Mouse (Mus musculus) embryonic facial prominence, embryonic 10.5 days (tissue): ENCODE data around the gene Cfap161. TPM values are rescaled to one million over a fixed set of nuclear protein-coding genes. Genes with fewer than 3 reads are reported as not detected.

Experiments
- DNase-seq: peaks from one replicate; pipeline ENCODE4 v3.0.0-alpha.2; 2017; ENCODE audit warnings: low spot score
- H3K27ac ChIP-seq: fragments of 300-500 bp; sonication (generic); replicated peaks from 2 replicates; pipeline ENCODE4 v1.5.1; 2016; ENCODE audit warnings: mild to moderate bottlenecking
- H3K27me3 ChIP-seq: fragments of 300-500 bp; sonication (generic); replicated peaks from 2 replicates; pipeline ENCODE4 v1.6.1; 2016; ENCODE audit warnings: low read depth, mild to moderate bottlenecking; ENCODE audit not compliant: poor library complexity, severe bottlenecking
- H3K36me3 ChIP-seq: fragments of 300-500 bp; sonication (generic); replicated peaks from 2 replicates; pipeline ENCODE4 v1.6.1; 2016; ENCODE audit warnings: mild to moderate bottlenecking, moderate library complexity
- H3K4me1 ChIP-seq: fragments of 300-500 bp; sonication (generic); 2 replicates; pipeline ENCODE4 v1.6.1; 2016
- H3K4me3 ChIP-seq: fragments of 300-500 bp; sonication (generic); 2 replicates; pipeline ENCODE4 v1.5.1; 2016; ENCODE audit warnings: mild to moderate bottlenecking, moderate library complexity
- H3K9me3 ChIP-seq: fragments of 300-500 bp; sonication (generic); 2 replicates; pipeline ENCODE4 v1.6.1; 2016; ENCODE audit warnings: mild to moderate bottlenecking
- WGBS: fragments of 180-500 bp; shearing (Covaris S2); methylation state at CpG from one replicate; pipeline ENCODE4 v1.1.7; 2016; 5-methylcytosine and 5-hydroxymethylcytosine counted together
- polyA plus RNA-seq: library from polyadenylated mRNA; unstranded; fragments of >200 nt; fragmentation: Nextera tagmentation; extraction: Ambion mirVana; gene quantifications from 2 replicates; pipeline ENCODE4 v1.2.1, GENCODE M21; 2016

Cfap161 gene
- polyA plus RNA-seq, 1 experiment from 2014 or later = 0.15 TPM

DNA sequence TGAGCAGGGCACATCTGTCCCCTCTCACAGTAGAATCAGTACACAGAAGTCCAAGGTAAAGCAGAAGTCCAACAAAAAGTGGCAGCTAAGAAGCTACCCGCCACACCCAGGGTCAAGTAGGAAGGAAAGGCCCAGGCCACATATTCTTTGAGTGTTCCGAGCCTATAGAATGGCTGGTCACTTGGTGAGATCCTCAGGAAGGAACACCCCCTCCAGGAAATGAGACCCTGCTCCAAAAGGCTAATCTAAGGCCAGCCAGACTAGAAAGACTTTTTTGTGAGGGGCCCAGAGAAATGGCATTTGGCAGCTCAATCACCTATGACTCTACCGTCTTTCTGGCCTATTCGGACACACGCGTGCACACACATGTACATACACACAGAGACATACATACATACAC is 18.3 kb upstream of the Cfap161 start:
- Histone ChIP-seq H3K9me3 (0 out of 2 replicates have a peak, but pooled peaks cover 6% of the 10 kb centered on the region), H3K4me1 (peaks cover 71% of the 10 kb centered on the region), H3K27me3 (no peaks in the 10 kb centered on the region), H3K27ac (peak overlapping the region; percentile 93), H3K4me3 (peak overlapping the region; percentile 13), H3K36me3 (no peaks in the 10 kb centered on the region)
- 41% methylated on average over 6 of the region's 6 CpGs for WGBS
- peak; percentile 44 for DNase-seq

DNA sequence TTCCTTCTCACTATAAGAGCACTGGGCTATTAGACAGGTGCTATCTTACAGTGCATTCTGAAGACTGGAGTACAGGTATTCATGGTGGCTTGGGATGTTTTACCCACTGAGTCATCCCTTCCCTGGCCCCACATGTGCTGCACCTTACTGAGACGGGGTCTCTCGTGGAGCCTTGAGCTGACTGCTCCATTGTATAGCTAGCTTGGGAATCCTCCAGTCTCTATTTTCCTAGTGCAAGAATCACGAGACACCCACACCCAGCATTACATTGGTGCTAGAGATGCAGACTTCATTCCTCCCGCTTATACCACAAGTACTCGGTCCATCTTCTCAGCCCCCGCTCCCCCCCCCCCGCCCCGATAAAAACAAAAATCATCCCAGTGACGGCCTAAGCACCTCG is 17.9 kb upstream of the Cfap161 start:
- Histone ChIP-seq H3K9me3 (0 out of 2 replicates have a peak, but pooled peaks cover 6% of the 10 kb centered on the region), H3K36me3 (no peaks in the 10 kb centered on the region), H3K4me3 (peak overlapping the region; percentile 13), H3K27me3 (no peaks in the 10 kb centered on the region), H3K4me1 (peaks cover 71% of the 10 kb centered on the region), H3K27ac (peak overlapping the region; percentile 93)
- DNase-seq = peak; percentile 9
- 58% methylated on average over 10 of the region's 10 CpGs for WGBS

GRCm38 (mm10) chr7:83811916-83812315 is 17.2 kb upstream of the Cfap161 start:
- Histone ChIP-seq H3K27me3 (no peaks in the 10 kb centered on the region), H3K27ac (peak overlapping the region; percentile 93), H3K4me3 (no peak overlapping the region), H3K36me3 (no peaks in the 10 kb centered on the region), H3K4me1 (peaks cover 71% of the 10 kb centered on the region), H3K9me3 (0 out of 2 replicates have a peak, but pooled peaks cover 6% of the 10 kb centered on the region)
- WGBS = 89% methylated on average over 8 of the region's 8 CpGs
- peak; percentile 7 for DNase-seq

DNA sequence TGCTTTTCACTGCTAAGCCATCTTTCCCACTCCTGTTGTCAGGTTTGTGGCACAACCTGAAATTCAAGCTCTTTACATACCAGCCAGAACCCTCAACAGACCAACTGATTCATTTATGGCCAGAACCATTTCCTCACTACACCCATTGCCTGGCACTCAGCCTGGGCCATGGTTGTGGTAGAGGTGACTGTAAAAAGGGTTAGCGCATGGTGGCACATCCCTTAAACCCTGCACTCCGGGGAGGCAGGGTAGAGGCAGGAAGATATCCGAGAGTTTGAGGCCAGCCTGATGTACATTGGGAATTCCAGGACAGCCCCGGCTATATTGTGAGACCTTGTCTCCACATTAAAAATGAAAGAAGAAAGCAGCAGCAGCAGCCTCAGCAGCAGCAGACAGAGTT is 16.8 kb upstream of the Cfap161 start:
- 89% methylated on average over 4 of the region's 4 CpGs for WGBS
- Histone ChIP-seq H3K27ac (peak overlapping the region; percentile 93), H3K9me3 (0 out of 2 replicates have a peak, but pooled peaks cover 5% of the 10 kb centered on the region), H3K4me1 (peaks cover 71% of the 10 kb centered on the region), H3K36me3 (no peaks in the 10 kb centered on the region), H3K4me3 (no peak overlapping the region), H3K27me3 (no peaks in the 10 kb centered on the region)
- DNase-seq = peak; percentile 7

- H3K4me3 ChIP-seq = peak overlapping the region; percentile 34
- peak; percentile 47 for DNase-seq
- H3K36me3 ChIP-seq = no peaks in the 10 kb centered on the region
- H3K27ac ChIP-seq = peak overlapping the region; percentile 93
- H3K4me1 ChIP-seq = peaks cover 67% of the 10 kb centered on the region
- no peaks in the 10 kb centered on the region for H3K27me3 ChIP-seq
- 0 out of 2 replicates have a peak, but pooled peaks cover 3% of the 10 kb centered on the region for H3K9me3 ChIP-seq
- 10% methylated on average over 15 of the region's 15 CpGs for WGBS
Observed at GRCm38 (mm10) chr7:83810141-83811100, 15.7 kb upstream of the Cfap161 start.

DNA sequence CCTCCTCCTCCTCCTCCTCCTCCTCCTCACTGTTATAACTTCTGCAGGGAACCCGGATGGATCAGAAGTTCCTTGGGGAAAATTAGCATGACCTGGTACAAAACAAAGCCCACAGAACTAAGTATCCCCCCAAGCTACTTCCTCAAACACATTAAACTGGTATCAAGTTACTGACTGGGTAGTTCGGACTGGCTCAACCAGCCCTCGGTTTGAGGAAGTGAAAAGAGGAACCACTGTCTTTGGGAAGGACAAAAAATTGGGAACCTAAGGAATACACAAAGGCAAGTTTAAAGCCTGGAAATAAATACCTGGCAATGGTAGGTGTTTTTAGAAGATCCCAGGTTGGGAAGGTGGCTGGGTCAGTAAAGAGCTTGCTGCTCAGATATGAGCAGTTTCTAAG is 15.0 kb upstream of the Cfap161 start:
- H3K9me3 ChIP-seq = 0 out of 2 replicates have a peak, but pooled peaks cover 3% of the 10 kb centered on the region
- WGBS = 3% methylated on average over 3 of the region's 3 CpGs
- peak overlapping the region; percentile 34 for H3K4me3 ChIP-seq
- no peaks in the 10 kb centered on the region for H3K27me3 ChIP-seq
- H3K4me1 ChIP-seq = peaks cover 60% of the 10 kb centered on the region
- H3K36me3 ChIP-seq = no peaks in the 10 kb centered on the region
- H3K27ac ChIP-seq = peak overlapping the region; percentile 93
- DNase-seq = no peak

GRCm38 (mm10) chr7:83809060-83809459 is 14.4 kb upstream of the Cfap161 start:
- Histone ChIP-seq H3K27me3 (no peaks in the 10 kb centered on the region), H3K27ac (peak overlapping the region; percentile 93), H3K4me3 (no peak overlapping the region), H3K36me3 (no peaks in the 10 kb centered on the region), H3K9me3 (0 out of 2 replicates have a peak, but pooled peaks cover 3% of the 10 kb centered on the region), H3K4me1 (peaks cover 55% of the 10 kb centered on the region)
- 51% methylated on average over 6 of the region's 6 CpGs for WGBS
- no peak for DNase-seq

GRCm38 (mm10) chr7:83806934-83807333 is 12.3 kb upstream of the Cfap161 start:
- peaks cover 40% of the 10 kb centered on the region for H3K4me1 ChIP-seq
- H3K36me3 ChIP-seq = no peaks in the 10 kb centered on the region
- 80% methylated on average over 6 of the region's 6 CpGs for WGBS
- H3K4me3 ChIP-seq = no peak overlapping the region
- no peak overlapping the region for H3K27ac ChIP-seq
- no peak for DNase-seq
- 0 out of 2 replicates have a peak, but pooled peaks cover 3% of the 10 kb centered on the region for H3K9me3 ChIP-seq
- H3K27me3 ChIP-seq = no peaks in the 10 kb centered on the region

GRCm38 (mm10) chr7:83803777-83804176 is 9.1 kb upstream of the Cfap161 start:
- Histone ChIP-seq H3K36me3 (no peaks in the 10 kb centered on the region), H3K4me3 (no peak overlapping the region), H3K27ac (no peak overlapping the region), H3K27me3 (no peaks in the 10 kb centered on the region), H3K4me1 (peaks cover 9% of the 10 kb centered on the region), H3K9me3 (no peaks in the 10 kb centered on the region)
- 74% methylated on average over 4 of the region's 4 CpGs for WGBS
- no peak for DNase-seq

DNA sequence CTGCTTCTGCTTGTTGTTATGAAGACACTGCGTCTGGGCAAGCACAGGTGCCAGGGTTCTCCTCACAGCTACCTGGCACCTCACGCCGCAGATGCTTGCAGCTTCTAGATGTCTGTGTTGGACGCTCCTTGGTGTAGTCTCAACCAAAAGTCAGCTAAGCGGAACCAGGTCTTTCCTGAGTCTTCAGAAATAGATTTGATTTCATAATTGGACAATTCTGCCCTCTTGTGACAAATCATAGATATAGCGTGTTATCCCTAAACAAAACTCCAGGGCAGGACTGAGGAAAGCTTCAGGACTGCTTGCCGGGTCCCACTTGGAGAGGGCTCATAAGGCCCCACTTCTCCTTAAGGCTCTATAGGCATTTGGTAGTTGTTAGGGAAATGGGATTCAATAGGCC is 7.8 kb upstream of the Cfap161 start:
- no peak overlapping the region for H3K4me3 ChIP-seq
- H3K36me3 ChIP-seq = no peaks in the 10 kb centered on the region
- no peak overlapping the region for H3K27ac ChIP-seq
- peaks cover 9% of the 10 kb centered on the region for H3K4me1 ChIP-seq
- H3K9me3 ChIP-seq = no peaks in the 10 kb centered on the region
- WGBS = 67% methylated on average over 7 of the region's 7 CpGs
- no peaks in the 10 kb centered on the region for H3K27me3 ChIP-seq
- DNase-seq = peak; percentile 25

DNA sequence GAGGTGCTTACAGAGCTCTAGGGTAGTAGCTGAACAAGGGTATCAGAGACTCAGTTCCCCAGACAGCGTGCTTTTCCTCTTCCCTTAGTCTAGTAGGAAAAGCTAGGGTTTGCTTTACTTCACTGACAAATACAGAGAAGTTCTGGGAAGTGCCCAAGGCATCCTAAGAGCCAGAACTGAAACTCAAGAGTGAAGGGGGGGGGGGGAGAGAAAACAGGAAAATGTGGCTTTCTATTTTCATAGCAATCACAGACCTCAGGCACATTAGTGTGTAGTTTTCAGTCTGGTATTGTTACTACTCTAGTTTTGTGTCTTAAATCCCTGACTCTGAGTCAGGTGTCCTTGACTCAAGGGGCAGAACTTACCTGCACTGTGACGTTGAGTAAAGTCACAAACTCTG is 7.3 kb upstream of the Cfap161 start:
- H3K27me3 ChIP-seq = no peaks in the 10 kb centered on the region
- H3K9me3 ChIP-seq = no peaks in the 10 kb centered on the region
- DNase-seq = peak; percentile 6
- H3K36me3 ChIP-seq = no peaks in the 10 kb centered on the region
- H3K27ac ChIP-seq = no peak overlapping the region; the same call in 1 of the 2 replicates
- H3K4me1 ChIP-seq = peaks cover 14% of the 10 kb centered on the region
- 81% methylated on average over 2 of the region's 2 CpGs for WGBS
- no peak overlapping the region for H3K4me3 ChIP-seq

GRCm38 (mm10) chr7:83801483-83801875 is 6.8 kb upstream of the Cfap161 start:
- Histone ChIP-seq H3K4me1 (peaks cover 16% of the 10 kb centered on the region), H3K4me3 (no peak overlapping the region), H3K9me3 (no peaks in the 10 kb centered on the region), H3K36me3 (no peaks in the 10 kb centered on the region), H3K27me3 (no peaks in the 10 kb centered on the region), H3K27ac (no peak overlapping the region)
- no peak for DNase-seq
- WGBS = 96% methylated on average over 6 of the region's 6 CpGs
